Mouse (Mus musculus) kidney, embryonic 16.5 days (tissue): ENCODE measurements around the gene Gm21149. TPM values are rescaled to one million over a fixed set of nuclear protein-coding genes. Genes with fewer than 3 reads are reported as not detected.
"Not testable (repeated sequence)": the region's sequence is repeated elsewhere in the genome, so short reads cannot be mapped to it uniquely, and the experiment has no call there.

Source experiments
- ATAC-seq: fragments of 200-750 bp; cut with Nextera tagmentation; 2 replicates; pipeline ENCODE4 v1.8.0; 2017; ENCODE audit warnings: moderate TSS enrichment; ENCODE audit not compliant: low FRiP score, low TSS enrichment
- H3K27ac ChIP-seq: fragments of 300-500 bp; sonication (generic); 2 replicates; pipeline ENCODE4 v1.5.1; 2014; ENCODE audit warnings: low read length
- H3K27me3 ChIP-seq: fragments of 300-500 bp; sonication (generic); 2 replicates; pipeline ENCODE4 v1.6.1; 2014; ENCODE audit warnings: low read length, control low read depth, mixed read lengths; ENCODE audit not compliant: insufficient read depth
- H3K36me3 ChIP-seq: fragments of 300-500 bp; sonication (generic); 2 replicates; pipeline ENCODE4 v1.6.1; 2014; ENCODE audit warnings: low read length, control low read depth, mixed read lengths; ENCODE audit not compliant: insufficient read depth
- H3K4me1 ChIP-seq: fragments of 300-500 bp; sonication (generic); 2 replicates; pipeline ENCODE4 v1.6.1; 2014; ENCODE audit warnings: low read length, control low read depth, mixed read lengths; ENCODE audit not compliant: insufficient read depth
- H3K4me2 ChIP-seq: fragments of 300-500 bp; sonication (generic); replicated peaks from 2 replicates; pipeline ENCODE4 v1.6.1; 2014; ENCODE audit warnings: low read depth, low read length
- H3K4me3 ChIP-seq: fragments of 300-500 bp; sonication (generic); 2 replicates; pipeline ENCODE4 v1.5.1; 2014; ENCODE audit warnings: mild to moderate bottlenecking, low read length
- H3K9ac ChIP-seq: fragments of 300-500 bp; sonication (generic); replicated peaks from 2 replicates; pipeline ENCODE4 v1.6.1; 2014; ENCODE audit warnings: low read length
- H3K9me3 ChIP-seq: fragments of 300-500 bp; sonication (generic); 2 replicates; pipeline ENCODE4 v1.6.1; 2016; ENCODE audit warnings: low read length, control low read depth
- WGBS: fragments of 180-500 bp; shearing (Covaris S2); extraction: QIAGEN DNeasy Blood & Tissue Kit; methylation state at CpG from one replicate; pipeline ENCODE4 v1.1.7; 2014; 5-methylcytosine and 5-hydroxymethylcytosine counted together
- polyA plus RNA-seq: library from polyadenylated mRNA; unstranded; fragments of >200 nt; fragmentation: Nextera tagmentation; extraction: Ambion mirVana; gene quantifications from 2 replicates; pipeline ENCODE4 v1.2.1, GENCODE M21; 2015

Gm21149 gene
- polyA plus RNA-seq, 1 experiment from 2014 or later, result not detected

- not testable (repeated sequence) for H3K27ac ChIP-seq, H3K9ac ChIP-seq, H3K9me3 ChIP-seq, H3K4me3 ChIP-seq, H3K27me3 ChIP-seq, ATAC-seq, H3K4me1 ChIP-seq, H3K36me3 ChIP-seq, H3K4me2 ChIP-seq
- 62% methylated on average over 1 of the region's 1 CpGs for WGBS
Observed at GRCm38 (mm10) chr5:15466218-15466617, 10.1 kb downstream of the Gm21149 start.

- not testable (repeated sequence) for H3K4me2 ChIP-seq, H3K36me3 ChIP-seq, H3K4me1 ChIP-seq, H3K27me3 ChIP-seq, ATAC-seq, H3K4me3 ChIP-seq, H3K9ac ChIP-seq, H3K27ac ChIP-seq
- peaks cover 18% of the 10 kb centered on the region for H3K9me3 ChIP-seq
- 29% methylated on average over 1 of the region's 2 CpGs for whole genome bisulfite sequencing
Observed at GRCm38 (mm10) chr5:15463561-15463960, 12.8 kb downstream of the Gm21149 start.

GRCm38 (mm10) chr5:15461613-15462012 lies 14.7 kb downstream of the Gm21149 start:
- ATAC-seq, H3K36me3 ChIP-seq, H3K4me3 ChIP-seq, H3K4me1 ChIP-seq, H3K27me3 ChIP-seq, H3K9ac ChIP-seq, H3K4me2 ChIP-seq, H3K27ac ChIP-seq: not testable (repeated sequence)
- peaks cover 16% of the 10 kb centered on the region for H3K9me3 ChIP-seq
- WGBS, result 59% methylated on average over 8 of the region's 8 CpGs

GRCm38 (mm10) chr5:15457865-15458571 lies 18.3 kb downstream of the Gm21149 start:
- 83% methylated on average over 3 of the region's 5 CpGs for WGBS
- not testable (repeated sequence) for ATAC-seq

More at GRCm38 (mm10) chr5:15457865-15458571, 18.3 kb downstream of the Gm21149 start:
- not testable (repeated sequence) for H3K36me3 ChIP-seq, H3K27me3 ChIP-seq, H3K27ac ChIP-seq, H3K4me2 ChIP-seq, H3K4me1 ChIP-seq, H3K4me3 ChIP-seq, H3K9ac ChIP-seq
- peaks cover 16% of the 10 kb centered on the region for H3K9me3 ChIP-seq

Other genes starting within 250 kb of the Gm21149 start
- gene Gm21190, start 52.7 kb upstream of the Gm21149 start, polyA plus RNA-seq, result not detected in 2 replicates
- 0.15 TPM in 1 of 2 replicates, not detected in the other for gene Gm21083, start 100.8 kb upstream of the Gm21149 start, polyA plus RNA-seq
- gene Speer4d, start 142.5 kb upstream of the Gm21149 start, polyA plus RNA-seq, result not detected in 2 replicates
- not detected in 2 replicates for gene 4930572O03Rik, start 180.5 kb upstream of the Gm21149 start, polyA plus RNA-seq
- not detected in 2 replicates for gene Speer4c, start 237.7 kb upstream of the Gm21149 start, polyA plus RNA-seq